Mouse (Mus musculus): ENCODE results near the gene Fis1. TPM values are rescaled to one million over a fixed set of nuclear protein-coding genes. Genes with fewer than 3 reads are reported as not detected.

Gene Fis1
- total and polyA plus RNA-seq, 3 experiments, result 142 to 207 (median 152) TPM

GRCm38 (mm10) chr5:136957250-136957649, 4.2 kb downstream of the Fis1 start:
- Histone ChIP-seq H3K9ac (ENCODE audit: insufficient read depth, low read depth) (no peak overlapping the region), H3K27ac (ENCODE audit: insufficient read depth, low read depth) (no peak overlapping the region), H3K27me3 (replicated peaks) (no peaks in the 10 kb centered on the region), H3K9me3 (replicated peaks; ENCODE audit: low read length) (no peaks in the 10 kb centered on the region), H3K4me2 (ENCODE audit: insufficient read depth, low read depth, poor library complexity, severe bottlenecking) (no peak overlapping the region), H3K36me3 (replicated peaks in 1 of 2; ENCODE audit: control insufficient read depth in 1 of 2, insufficient read depth in 1 of 2, low read length in 1 of 2) (peaks cover 0 to 7% of the 10 kb centered on the region in 2 experiments), H3K79me2 (replicated peaks; ENCODE audit: control insufficient read depth, extremely low read depth, insufficient read depth, poor library complexity, severe bottlenecking) (no peaks in the 10 kb centered on the region), H3K4me3 (replicated peaks in 1 of 3; ENCODE audit: low read depth in 2 of 3, low read length in 2 of 3, poor library complexity in 1 of 3) (no peak overlapping the region), H3K4me1 (ENCODE audit: control insufficient read depth in 1 of 2, insufficient read depth in 2 of 2) (peaks cover 13 to 40% of the 10 kb centered on the region in 2 experiments; a peak in 3 of 4 replicates)
- dilution Hi-C loops (cut with MboI; ENCODE audit: extremely low pct_ligation_motif_present, extremely low pct_unique_long_range_greater_than_20kb, low sequenced_read_pairs) (no loop called here), in situ Hi-C loops (cut with MboI; ENCODE audit: low pct_ligation_motif_present, low pct_unique_long_range_greater_than_20kb, low sequenced_read_pairs) (no loop called here)
- TF ChIP-seq POLR2AphosphoS2 (IDR thresholded peaks at IDR 0.05; ENCODE audit: low read depth, low read length) (no peak), TBP (conservative IDR thresholded peaks at IDR 0.05; ENCODE audit: low read depth, low read length) (no peak), SIN3A (IDR thresholded peaks at IDR 0.05; ENCODE audit: low read length) (no peak)
- DNase-seq (ENCODE audit: extremely low read depth), result no peak

DNA sequence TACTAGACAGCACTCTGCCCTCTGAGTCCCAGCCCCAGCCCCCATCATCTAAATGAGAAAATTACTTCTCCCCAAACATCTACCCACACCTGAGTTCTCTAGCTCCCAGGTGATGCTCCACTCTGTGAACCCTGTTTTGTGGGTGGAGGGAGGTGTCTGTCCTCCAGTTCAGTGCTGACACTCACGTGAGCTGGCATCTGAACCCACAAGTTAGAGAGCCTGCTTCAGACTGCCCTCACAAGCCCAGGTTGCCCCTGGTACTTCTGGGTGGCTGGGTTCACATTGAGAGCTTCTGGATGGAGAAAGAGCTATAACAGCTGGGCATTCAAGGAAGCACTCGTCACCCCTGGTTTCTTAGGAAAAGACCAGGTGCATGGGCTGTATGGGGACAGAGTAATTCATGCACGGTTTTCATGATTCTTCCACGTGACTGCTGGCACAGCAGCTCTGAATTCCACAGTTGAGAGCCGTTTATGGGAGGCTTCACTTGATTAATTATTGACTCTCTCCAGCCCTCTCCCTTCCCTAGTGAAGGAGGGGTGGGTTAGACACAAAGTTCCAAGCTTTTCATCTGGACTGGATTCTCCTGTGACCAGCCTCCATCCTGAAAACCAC, 6.0 kb downstream of the Fis1 start:
- in situ Hi-C loops (cut with MboI; ENCODE audit: low pct_ligation_motif_present, low pct_unique_long_range_greater_than_20kb, low sequenced_read_pairs), result no loop called here
- no peaks in the 10 kb centered on the region for H3K27me3 ChIP-seq (replicated peaks)
- H3K36me3 ChIP-seq (replicated peaks in 1 of 2; ENCODE audit: control insufficient read depth in 1 of 2, insufficient read depth in 1 of 2, low read length in 1 of 2), result peaks cover 10 to 20% of the 10 kb centered on the region in 2 experiments
- no peak for DNase-seq (ENCODE audit: extremely low read depth)
- TF ChIP-seq MAX (IDR thresholded peaks at IDR 0.05; ENCODE audit: low read length), result no peak
- no peak for TF ChIP-seq IRF4 (IDR thresholded peaks at IDR 0.05; ENCODE audit: low read depth, low read length)
- no peak for TF ChIP-seq TBP (conservative IDR thresholded peaks at IDR 0.05; ENCODE audit: low read depth, low read length)
- TF ChIP-seq SMC3 (IDR thresholded peaks at IDR 0.05; ENCODE audit: low read depth, low read length), result no peak
- no peak for TF ChIP-seq MEF2A (IDR thresholded peaks at IDR 0.05; ENCODE audit: borderline replicate concordance, low read depth, low read length)
- no peak for TF ChIP-seq KAT2A (IDR thresholded peaks at IDR 0.05; ENCODE audit: insufficient replicate concordance, low read length)
- TF ChIP-seq TCF12 (IDR thresholded peaks at IDR 0.05; ENCODE audit: low read depth, low read length), result no peak
- TF ChIP-seq NELFE (IDR thresholded peaks at IDR 0.05; ENCODE audit: low read depth, low read length), result no peak
- TF ChIP-seq RCOR1 (conservative IDR thresholded peaks at IDR 0.05; ENCODE audit: low read depth, low read length), result no peak
- TF ChIP-seq MAFK (IDR thresholded peaks at IDR 0.05; ENCODE audit: insufficient replicate concordance, low read length), result no peak
- TF ChIP-seq POLR2AphosphoS2 (IDR thresholded peaks at IDR 0.05; ENCODE audit: low read depth, low read length), result no peak
- TF ChIP-seq JUN (IDR thresholded peaks at IDR 0.05; ENCODE audit: insufficient read depth, low read depth, low read length), result no peak
- TF ChIP-seq CHD2 (IDR thresholded peaks at IDR 0.05; ENCODE audit: low read length), result no peak
- TF ChIP-seq MYC (IDR thresholded peaks at IDR 0.05; ENCODE audit: low read depth, low read length), result no peak
- TF ChIP-seq SIN3A (IDR thresholded peaks at IDR 0.05; ENCODE audit: low read length), result no peak
- peaks cover 11 to 42% of the 10 kb centered on the region in 2 experiments; a peak in 3 of 4 replicates for H3K4me1 ChIP-seq (ENCODE audit: control insufficient read depth in 1 of 2, insufficient read depth in 2 of 2)
- H3K9ac ChIP-seq (ENCODE audit: insufficient read depth, low read depth), result no peak overlapping the region
- 0 out of 2 replicates have a peak overlapping the region, but pooled peaks have one; percentile 26 for H3K4me2 ChIP-seq (ENCODE audit: insufficient read depth, low read depth, poor library complexity, severe bottlenecking)
- no peak overlapping the region for H3K27ac ChIP-seq (ENCODE audit: insufficient read depth, low read depth)
- dilution Hi-C loops (cut with MboI; ENCODE audit: extremely low pct_ligation_motif_present, extremely low pct_unique_long_range_greater_than_20kb, low sequenced_read_pairs), result no loop called here
- H3K4me3 ChIP-seq (replicated peaks in 1 of 3; ENCODE audit: low read depth in 2 of 3, low read length in 2 of 3, poor library complexity in 1 of 3), result no peak overlapping the region
- H3K79me2 ChIP-seq (replicated peaks; ENCODE audit: control insufficient read depth, extremely low read depth, insufficient read depth, poor library complexity, severe bottlenecking), result no peaks in the 10 kb centered on the region
- H3K9me3 ChIP-seq (replicated peaks; ENCODE audit: low read length), result no peaks in the 10 kb centered on the region
